Mouse (Mus musculus): ENCODE data around the gene Ap3d1. TPM values are rescaled to one million over a fixed set of nuclear protein-coding genes. Genes with fewer than 3 reads are reported as not detected.
A peak's percentile ranks its signal among the peaks of the same experiment; 100 is the strongest.

Gene Ap3d1
- polyA plus RNA-seq (2015; fragmentation: Nextera tagmentation; extraction: Ambion mirVana): 94.5 and 96.3 TPM in 2 replicates

DNA sequence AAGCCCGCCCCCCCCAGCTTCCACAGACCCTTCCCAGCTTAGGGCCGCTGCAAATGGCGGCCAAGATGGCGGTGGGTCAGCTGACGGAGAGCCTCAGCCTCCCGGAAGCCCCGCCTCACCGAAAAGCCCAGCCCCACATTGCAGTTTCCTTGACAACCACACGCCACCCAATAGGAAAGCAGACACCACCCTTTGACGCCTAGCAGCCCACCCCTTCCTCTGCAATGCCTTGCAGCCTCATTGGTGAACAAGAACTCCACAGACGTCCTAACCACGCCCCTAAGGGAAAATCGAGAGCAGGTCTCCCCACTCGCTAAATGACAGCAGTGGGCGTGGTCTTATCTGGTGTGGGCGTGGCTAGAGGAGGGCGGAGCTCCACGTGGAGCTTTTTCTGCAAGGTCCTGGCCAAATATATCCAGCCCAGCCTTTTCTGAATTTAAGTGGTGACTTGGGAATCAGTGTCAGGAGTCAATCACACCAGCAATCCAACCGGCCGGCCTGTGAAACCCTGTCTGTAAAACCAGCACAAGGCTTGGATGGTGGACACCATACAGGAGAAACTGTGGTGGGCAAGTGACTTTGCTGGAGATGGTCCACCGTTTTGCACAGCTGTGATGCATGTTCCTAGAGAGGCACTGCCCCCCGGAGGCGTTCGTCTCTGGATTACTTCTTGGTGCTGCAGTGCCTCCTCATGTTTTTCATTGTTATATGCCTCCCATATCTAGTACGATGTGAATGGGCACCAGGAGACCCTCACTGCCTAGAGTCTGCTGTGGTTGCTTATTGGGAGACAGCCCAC, at the start of gene Ap3d1:
Ap3d1 (minus strand) TSS at position 85 of the 799 bp plus-strand sequence.
- H3K27ac ChIP-seq: peak within 1 kb of the TSS; percentile 87
- peak; percentile 99 for ATAC-seq
- H3K4me2 ChIP-seq (replicated peaks): peak within 1 kb of the TSS; percentile 99
- peak within 1 kb of the TSS; percentile 95 for H3K9ac ChIP-seq (replicated peaks)
- H3K4me1 ChIP-seq (replicated peaks): peaks cover 37% of the 10 kb centered on the region
- 2% methylated on average over 25 of the region's 25 CpGs for WGBS
- 0 out of 2 replicates have a peak, but pooled peaks cover 3% of the 10 kb centered on the region for H3K36me3 ChIP-seq
- H3K9me3 ChIP-seq: no peaks in the 10 kb centered on the region
- H3K27me3 ChIP-seq: no peaks in the 10 kb centered on the region
- peak within 1 kb of the TSS; percentile 85 for H3K4me3 ChIP-seq (replicated peaks)

DNA sequence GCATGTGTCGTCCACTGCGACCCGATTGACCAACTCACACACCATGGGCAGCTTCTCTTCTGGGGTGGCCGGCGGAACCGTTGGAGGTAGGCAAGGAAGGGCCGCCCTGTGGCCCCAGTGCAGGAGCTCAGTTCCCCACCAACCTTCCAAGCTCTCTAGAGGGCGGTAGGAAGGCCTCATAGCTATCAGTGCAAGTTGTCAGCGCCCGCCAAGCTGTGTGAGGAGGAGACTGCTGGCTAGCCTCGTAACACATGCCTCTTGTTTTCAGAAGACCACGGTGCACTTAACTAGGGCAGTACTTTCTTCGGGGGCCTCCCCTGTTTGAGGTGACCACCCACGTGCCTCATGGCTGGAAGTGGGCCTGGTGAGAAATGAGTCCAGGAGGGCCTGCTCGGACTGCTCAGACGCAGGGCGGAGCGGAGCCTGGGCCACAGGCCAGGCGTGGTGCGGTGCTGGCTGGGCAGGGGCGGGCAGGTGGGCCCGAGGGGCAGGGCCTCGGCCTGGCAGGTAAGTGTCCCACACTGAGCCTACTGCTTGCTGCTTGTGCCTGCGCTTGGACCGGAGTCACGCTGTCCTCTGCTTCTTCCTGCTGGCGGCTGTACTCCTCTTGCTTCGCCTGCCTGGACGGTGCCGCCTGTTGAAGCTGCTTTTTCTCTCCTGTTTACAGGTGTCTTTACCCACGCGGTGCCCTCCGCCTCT, 49.6 kb upstream of the Ap3d1 start:
- Histone ChIP-seq H3K4me2 (replicated peaks) (no peak overlapping the region), H3K27ac (no peak overlapping the region), H3K9ac (replicated peaks) (no peak overlapping the region), H3K36me3 (peaks cover 98% of the 10 kb centered on the region), H3K4me3 (replicated peaks) (no peak overlapping the region), H3K9me3 (no peaks in the 10 kb centered on the region), H3K4me1 (replicated peaks) (peaks cover 11% of the 10 kb centered on the region), H3K27me3 (no peaks in the 10 kb centered on the region)
- WGBS: 86% methylated on average over 33 of the region's 33 CpGs
- no peak for ATAC-seq

DNA sequence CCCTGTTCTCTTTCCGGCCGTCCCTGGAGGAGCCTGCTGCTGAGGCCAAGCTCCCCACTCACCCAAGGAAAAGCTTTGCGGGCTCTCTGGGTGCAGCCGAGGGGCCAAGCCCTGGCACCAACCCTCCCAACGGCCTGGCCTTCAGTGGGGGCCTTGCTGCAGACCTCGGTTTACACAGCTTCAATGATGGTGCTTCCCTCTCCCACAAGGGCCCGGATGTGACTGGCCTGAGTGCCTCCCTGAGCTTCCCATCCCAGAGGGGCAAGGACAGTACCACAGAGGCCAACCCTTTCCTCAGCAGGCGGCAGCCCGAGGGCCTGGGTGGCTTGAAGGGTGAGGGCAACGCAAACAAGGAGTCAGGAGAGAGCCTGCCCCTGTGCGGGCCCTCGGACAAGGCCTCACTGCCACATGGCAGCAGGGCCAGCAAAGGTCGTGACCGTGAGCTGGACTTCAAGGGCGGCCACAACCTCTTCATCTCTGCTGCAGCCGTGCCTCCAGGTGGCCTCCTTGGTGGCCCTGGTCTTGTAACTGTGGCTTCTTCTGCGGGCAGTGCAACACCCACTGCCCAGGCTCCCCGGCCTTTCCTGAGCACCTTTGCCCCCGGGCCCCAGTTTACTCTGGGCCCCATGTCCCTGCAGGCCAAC, 48.8 kb upstream of the Ap3d1 start:
- H3K9ac ChIP-seq (replicated peaks): no peak overlapping the region
- WGBS: 94% methylated on average over 19 of the region's 19 CpGs
- H3K4me1 ChIP-seq (replicated peaks): peaks cover 5% of the 10 kb centered on the region
- H3K4me3 ChIP-seq (replicated peaks): no peak overlapping the region
- peaks cover 98% of the 10 kb centered on the region for H3K36me3 ChIP-seq
- no peak overlapping the region for H3K4me2 ChIP-seq (replicated peaks)
- no peak overlapping the region for H3K27ac ChIP-seq
- no peaks in the 10 kb centered on the region for H3K27me3 ChIP-seq
- ATAC-seq: no peak
- no peaks in the 10 kb centered on the region for H3K9me3 ChIP-seq

DNA sequence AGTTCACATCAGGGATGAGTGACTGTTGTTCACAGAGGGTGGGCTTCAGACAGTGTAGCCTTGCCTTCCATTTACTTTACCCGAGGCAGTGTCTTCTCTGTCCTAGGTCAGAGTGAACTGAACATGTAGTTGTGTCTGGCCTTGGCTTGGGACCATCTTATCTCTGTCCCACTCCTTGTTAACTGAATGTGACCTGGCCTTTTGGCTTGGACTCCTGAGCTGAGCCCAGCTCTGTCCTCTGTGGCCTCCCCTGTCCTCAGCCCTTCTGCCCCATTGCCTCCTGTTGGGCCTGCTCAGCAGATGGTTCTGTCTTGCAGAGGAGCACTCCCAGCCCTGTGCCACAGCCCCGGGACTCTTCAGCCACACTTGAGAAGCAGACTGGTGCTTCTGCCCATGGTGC, 45.5 kb upstream of the Ap3d1 start:
- Histone ChIP-seq H3K4me2 (replicated peaks) (no peak overlapping the region), H3K9me3 (no peaks in the 10 kb centered on the region), H3K36me3 (peaks cover 99% of the 10 kb centered on the region), H3K27me3 (no peaks in the 10 kb centered on the region), H3K4me1 (replicated peaks) (no peaks in the 10 kb centered on the region), H3K4me3 (replicated peaks) (no peak overlapping the region), H3K27ac (no peak overlapping the region), H3K9ac (replicated peaks) (no peak overlapping the region)
- 83% methylated on average over 2 of the region's 2 CpGs for WGBS
- no peak for ATAC-seq

DNA sequence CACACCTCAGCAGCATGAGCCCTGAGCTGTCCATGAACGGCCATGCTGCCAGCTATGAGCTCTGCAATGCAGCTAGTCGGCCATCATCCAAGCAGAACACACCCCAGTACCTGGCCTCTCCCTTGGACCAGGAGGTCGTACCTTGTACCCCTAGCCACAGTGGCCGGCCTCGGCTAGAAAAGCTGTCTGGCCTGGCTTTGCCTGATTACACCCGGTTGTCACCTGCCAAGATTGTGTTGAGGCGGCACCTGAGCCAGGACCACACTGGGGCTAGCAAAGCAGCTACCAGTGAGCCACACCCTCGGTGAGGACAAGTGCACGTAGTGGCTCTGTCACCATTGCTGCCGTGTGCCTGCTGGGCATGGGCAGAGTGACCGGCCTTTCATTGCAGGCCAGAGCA, 43.9 kb upstream of the Ap3d1 start:
- no peak overlapping the region for H3K4me3 ChIP-seq (replicated peaks)
- no peak overlapping the region for H3K4me2 ChIP-seq (replicated peaks)
- ATAC-seq: no peak
- H3K9me3 ChIP-seq: no peaks in the 10 kb centered on the region
- no peaks in the 10 kb centered on the region for H3K4me1 ChIP-seq (replicated peaks)
- H3K27ac ChIP-seq: no peak overlapping the region
- 94% methylated on average over 11 of the region's 11 CpGs for WGBS
- H3K27me3 ChIP-seq: no peaks in the 10 kb centered on the region
- H3K36me3 ChIP-seq: peaks cover 99% of the 10 kb centered on the region
- H3K9ac ChIP-seq (replicated peaks): 0 out of 2 replicates have a peak overlapping the region, but pooled peaks have one; percentile 14

DNA sequence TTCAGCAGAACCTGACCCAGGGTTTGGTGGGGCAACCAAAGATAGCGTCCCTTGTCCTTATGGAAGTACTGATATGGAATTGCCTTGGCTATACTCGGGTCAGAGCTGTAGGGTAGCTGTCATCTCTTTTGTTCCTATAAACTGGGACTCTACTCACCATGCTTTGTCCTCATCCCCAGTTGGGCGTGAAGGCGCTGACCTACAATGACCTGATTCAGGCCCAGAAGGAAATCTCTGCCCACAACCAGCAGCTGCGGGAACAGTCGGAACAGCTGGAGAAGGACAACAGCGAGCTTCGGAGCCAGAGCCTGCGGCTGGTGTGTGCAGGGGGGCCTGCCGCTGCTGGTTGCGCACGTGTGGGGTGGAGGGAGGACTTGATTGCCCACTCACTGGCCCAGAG, 42.8 kb upstream of the Ap3d1 start:
- no peak overlapping the region for H3K4me3 ChIP-seq (replicated peaks)
- no peaks in the 10 kb centered on the region for H3K4me1 ChIP-seq (replicated peaks)
- H3K4me2 ChIP-seq (replicated peaks): no peak overlapping the region
- no peaks in the 10 kb centered on the region for H3K27me3 ChIP-seq
- no peak overlapping the region for H3K9ac ChIP-seq (replicated peaks)
- no peak overlapping the region for H3K27ac ChIP-seq
- H3K36me3 ChIP-seq: peaks cover 99% of the 10 kb centered on the region
- no peaks in the 10 kb centered on the region for H3K9me3 ChIP-seq
- 73% methylated on average over 12 of the region's 12 CpGs for WGBS
- no peak for ATAC-seq

DNA sequence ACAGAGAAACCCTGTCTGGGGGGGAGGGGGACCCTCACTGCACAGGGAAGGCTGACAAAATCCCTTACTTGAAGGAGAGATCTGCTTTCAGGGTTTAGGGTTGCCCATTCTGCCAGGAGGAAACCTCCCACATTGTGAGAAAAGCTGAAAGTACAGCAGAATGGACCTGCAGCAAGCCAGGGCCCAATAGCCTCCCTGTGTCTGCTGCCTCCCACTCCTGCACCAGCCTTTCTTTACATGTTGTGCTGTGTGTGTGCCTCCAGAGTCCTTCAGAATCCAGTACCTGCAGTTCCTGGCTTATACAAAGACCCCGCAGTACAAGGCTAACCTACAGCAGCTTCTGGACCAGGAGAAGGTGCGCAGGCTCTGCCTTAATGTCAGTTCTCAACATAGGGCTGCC, 42.2 kb upstream of the Ap3d1 start:
- H3K4me3 ChIP-seq (replicated peaks): no peak overlapping the region
- H3K27ac ChIP-seq: no peak overlapping the region
- no peak overlapping the region for H3K4me2 ChIP-seq (replicated peaks)
- H3K9ac ChIP-seq (replicated peaks): no peak overlapping the region
- ATAC-seq: no peak
- no peaks in the 10 kb centered on the region for H3K4me1 ChIP-seq (replicated peaks)
- peaks cover 98% of the 10 kb centered on the region for H3K36me3 ChIP-seq
- H3K9me3 ChIP-seq: no peaks in the 10 kb centered on the region
- H3K27me3 ChIP-seq: no peaks in the 10 kb centered on the region
- WGBS: 100% methylated on average over 2 of the region's 2 CpGs

DNA sequence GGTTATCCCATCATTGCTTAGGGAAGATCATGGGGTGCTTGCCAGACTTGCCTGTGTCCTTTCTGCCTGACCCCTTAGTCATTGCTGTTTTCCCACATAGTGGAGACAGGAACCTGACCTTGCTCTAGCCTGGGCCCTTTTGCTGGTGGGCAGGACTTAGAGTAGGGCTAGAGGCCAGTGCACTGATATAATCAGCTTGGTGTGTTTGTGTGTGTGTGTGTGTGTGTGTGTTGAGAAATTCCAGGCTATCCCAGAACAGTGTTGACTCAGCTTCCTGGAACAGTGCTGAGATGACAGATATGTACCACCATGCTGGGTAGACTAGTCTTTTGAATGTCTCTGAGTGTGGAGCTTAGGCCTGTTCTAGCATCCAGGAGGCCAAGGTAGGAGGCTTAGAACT, 37.5 kb upstream of the Ap3d1 start:
- Histone ChIP-seq H3K4me2 (replicated peaks) (no peak overlapping the region), H3K27ac (no peak overlapping the region), H3K9me3 (no peaks in the 10 kb centered on the region), H3K9ac (replicated peaks) (no peak overlapping the region), H3K4me1 (replicated peaks) (no peaks in the 10 kb centered on the region), H3K27me3 (no peaks in the 10 kb centered on the region), H3K4me3 (replicated peaks) (no peak overlapping the region), H3K36me3 (peaks cover 98% of the 10 kb centered on the region)
- ATAC-seq: no peak

DNA sequence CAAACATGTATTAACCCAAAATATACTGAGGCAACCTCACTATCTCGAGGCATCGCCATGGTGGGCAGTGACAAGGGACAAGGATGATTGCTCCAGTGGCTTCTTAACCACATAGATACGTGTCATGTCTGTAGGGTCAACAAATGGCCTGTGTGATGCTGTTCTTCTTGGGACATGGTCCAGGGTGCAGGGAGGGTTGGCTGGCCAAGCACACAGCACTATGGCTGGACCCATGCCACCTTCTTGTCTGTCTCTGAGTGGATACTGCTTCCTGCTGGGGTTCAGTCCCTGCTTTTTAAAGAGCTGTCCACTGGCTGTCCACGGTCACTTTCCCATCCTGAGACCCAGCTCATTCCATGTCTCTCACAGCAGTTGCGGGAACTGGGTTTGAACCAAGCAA, 35.1 kb upstream of the Ap3d1 start:
- H3K27me3 ChIP-seq: no peaks in the 10 kb centered on the region
- ATAC-seq: no peak
- H3K4me1 ChIP-seq (replicated peaks): no peaks in the 10 kb centered on the region
- no peak overlapping the region for H3K9ac ChIP-seq (replicated peaks)
- no peak overlapping the region for H3K27ac ChIP-seq
- no peaks in the 10 kb centered on the region for H3K9me3 ChIP-seq
- H3K4me2 ChIP-seq (replicated peaks): no peak overlapping the region
- 92% methylated on average over 5 of the region's 5 CpGs for WGBS
- no peak overlapping the region for H3K4me3 ChIP-seq (replicated peaks)
- peaks cover 98% of the 10 kb centered on the region for H3K36me3 ChIP-seq

DNA sequence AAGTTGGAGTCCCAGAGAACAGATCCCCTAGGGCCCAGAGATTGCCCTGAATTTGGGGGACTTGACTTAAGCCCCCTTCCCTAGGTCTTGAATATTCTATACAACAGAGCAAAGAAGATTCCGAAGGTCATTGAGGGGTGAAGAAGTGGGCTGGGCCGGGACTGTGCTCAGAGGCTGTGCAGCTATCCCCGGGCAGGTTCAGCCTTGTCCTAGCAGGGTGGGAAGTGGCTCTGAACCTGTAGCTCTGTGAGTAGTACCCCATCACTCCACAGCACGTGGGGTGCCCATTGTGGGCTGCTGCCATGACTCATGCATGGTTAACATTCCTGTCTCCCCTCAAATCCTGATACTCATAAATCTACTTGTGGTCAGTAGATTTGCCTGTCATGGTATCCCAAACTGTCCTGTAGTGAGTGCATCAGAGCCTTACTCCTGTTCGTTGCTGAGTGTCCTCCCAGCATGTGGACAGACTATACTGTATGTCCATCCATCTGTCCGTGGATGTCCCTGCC, 34.4 kb upstream of the Ap3d1 start:
- Histone ChIP-seq H3K4me3 (replicated peaks) (no peak overlapping the region), H3K27ac (no peak overlapping the region), H3K9ac (replicated peaks) (no peak overlapping the region), H3K9me3 (no peaks in the 10 kb centered on the region), H3K36me3 (peaks cover 98% of the 10 kb centered on the region), H3K4me1 (replicated peaks) (no peaks in the 10 kb centered on the region), H3K27me3 (no peaks in the 10 kb centered on the region), H3K4me2 (replicated peaks) (no peak overlapping the region)
- WGBS: 85% methylated on average over 6 of the region's 6 CpGs
- no peak for ATAC-seq

DNA sequence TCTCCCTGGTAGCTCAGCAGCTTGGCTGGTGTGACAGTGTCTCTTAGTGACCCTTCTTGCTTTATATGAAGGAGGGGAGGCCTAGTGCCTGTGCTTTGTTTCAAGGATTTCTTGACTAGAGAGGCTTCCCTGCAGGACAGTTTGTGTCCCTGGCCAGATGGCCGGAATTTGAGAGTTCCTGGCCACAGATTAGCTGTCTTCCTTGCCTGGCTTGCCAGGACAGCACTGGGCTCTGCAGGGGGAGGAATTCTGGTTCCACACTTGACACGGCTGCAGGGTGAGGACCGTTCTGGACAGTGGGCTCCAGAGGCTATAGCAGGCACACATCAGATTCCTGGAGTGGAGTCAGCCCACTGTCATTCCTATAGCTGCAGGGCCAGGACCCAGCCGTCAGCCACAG, 33.7 kb upstream of the Ap3d1 start:
- no peak overlapping the region for H3K9ac ChIP-seq (replicated peaks)
- H3K36me3 ChIP-seq: peaks cover 98% of the 10 kb centered on the region
- no peaks in the 10 kb centered on the region for H3K9me3 ChIP-seq
- no peaks in the 10 kb centered on the region for H3K27me3 ChIP-seq
- no peak for ATAC-seq
- H3K4me1 ChIP-seq (replicated peaks): no peaks in the 10 kb centered on the region
- WGBS: 95% methylated on average over 4 of the region's 4 CpGs
- H3K4me3 ChIP-seq (replicated peaks): no peak overlapping the region
- no peak overlapping the region for H3K4me2 ChIP-seq (replicated peaks)
- no peak overlapping the region for H3K27ac ChIP-seq

DNA sequence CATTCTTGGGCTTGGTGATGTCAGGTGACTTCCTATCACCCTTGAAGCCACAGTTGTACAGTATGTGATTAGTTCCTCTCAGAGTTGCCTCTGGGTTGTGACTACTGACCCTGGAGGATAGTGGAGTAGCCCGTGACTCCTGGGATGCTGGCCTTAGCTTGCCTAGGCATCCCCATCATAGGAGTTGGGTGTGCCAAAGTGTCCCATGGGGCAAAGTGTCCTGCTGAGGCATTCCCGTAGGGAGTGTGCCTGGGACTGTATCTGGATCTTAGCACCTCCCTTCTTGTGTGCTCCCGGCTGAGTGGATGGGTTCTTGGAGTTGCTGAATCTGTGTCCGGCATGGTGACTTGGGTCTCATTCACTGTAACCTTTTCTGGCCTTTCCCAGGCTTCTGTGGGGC, 32.9 kb upstream of the Ap3d1 start:
- Histone ChIP-seq H3K4me3 (replicated peaks) (no peak overlapping the region), H3K36me3 (peaks cover 98% of the 10 kb centered on the region), H3K9me3 (no peaks in the 10 kb centered on the region), H3K27me3 (no peaks in the 10 kb centered on the region), H3K9ac (replicated peaks) (no peak overlapping the region), H3K4me1 (replicated peaks) (no peaks in the 10 kb centered on the region), H3K4me2 (replicated peaks) (no peak overlapping the region), H3K27ac (no peak overlapping the region)
- ATAC-seq: no peak
- WGBS: 91% methylated on average over 4 of the region's 4 CpGs

Measured in midbrain, embryonic 13.5 days (tissue).